Mouse (Mus musculus): ENCODE results near the gene Gprasp2.
"Not testable (repeated sequence)": the region's sequence is repeated elsewhere in the genome, so short reads cannot be mapped to it uniquely, and the experiment has no call there.

Gene Gprasp2

GRCm38 (mm10) chrX:135838521-135839360 is at the start of gene Gprasp2:
Gene Gprasp2, plus strand, starts transcription at chrX:135839034.
- DNase-seq (ENCODE audit: low spot score) = peak; percentile 3

GRCm38 (mm10) chrX:135791536-135791935 is 47.3 kb upstream of the Gprasp2 start:
- DNase-seq (ENCODE audit: low spot score) = no peak

- no peak for DNase-seq (ENCODE audit: low spot score)
Measured at GRCm38 (mm10) chrX:135792326-135792725, 46.5 kb upstream of the Gprasp2 start.

- DNase-seq (ENCODE audit: low spot score) = peak; percentile 56
Measured at GRCm38 (mm10) chrX:135795591-135796304, 43.1 kb upstream of the Gprasp2 start.

- peak; percentile 2 for DNase-seq (ENCODE audit: low spot score)
Measured at GRCm38 (mm10) chrX:135796305-135797211, 42.3 kb upstream of the Gprasp2 start.

- peak; percentile 12 for DNase-seq (ENCODE audit: low spot score)
Measured at GRCm38 (mm10) chrX:135797212-135797644, 41.6 kb upstream of the Gprasp2 start, which contains the start of gene Bhlhb9. Gene Bhlhb9, plus strand, starts transcription at chrX:135797594.

- no peak for DNase-seq (ENCODE audit: low spot score)
Measured at GRCm38 (mm10) chrX:135804149-135804548, 34.7 kb upstream of the Gprasp2 start.

- DNase-seq (ENCODE audit: low spot score) = peak; percentile 26
Measured at GRCm38 (mm10) chrX:135805780-135806179, 33.1 kb upstream of the Gprasp2 start.

- not testable (repeated sequence) for DNase-seq (ENCODE audit: low spot score)
Measured at GRCm38 (mm10) chrX:135835896-135836295, 2.9 kb upstream of the Gprasp2 start.

- no peak for DNase-seq (ENCODE audit: low spot score)
Measured at GRCm38 (mm10) chrX:135837896-135838295, 938 bp upstream of the Gprasp2 start.

- not testable (repeated sequence) for DNase-seq (ENCODE audit: low spot score)
Measured at GRCm38 (mm10) chrX:135839397-135840391, 860 bp downstream of the Gprasp2 start.

- DNase-seq (ENCODE audit: low spot score) = not testable (repeated sequence)
Measured at GRCm38 (mm10) chrX:135866806-135867205, 28.0 kb downstream of the Gprasp2 start.

- no peak for DNase-seq (ENCODE audit: low spot score)
Measured at GRCm38 (mm10) chrX:135876679-135877078, 37.8 kb downstream of the Gprasp2 start.

GRCm38 (mm10) chrX:135879626-135880025 is 40.8 kb downstream of the Gprasp2 start:
- no peak for DNase-seq (ENCODE audit: low spot score)

GRCm38 (mm10) chrX:135885411-135886233 is 46.8 kb downstream of the Gprasp2 start:
- peak; percentile 83 for DNase-seq (ENCODE audit: low spot score)

- no peak for DNase-seq (ENCODE audit: low spot score)
Measured at GRCm38 (mm10) chrX:135886234-135886585, 47.4 kb downstream of the Gprasp2 start.

Data from yolk sac, embryonic 10.5 days (tissue).